Mouse (Mus musculus) heart, adult 2 months (tissue): ENCODE measurements around the gene Setd6. TPM values are rescaled to one million over a fixed set of nuclear protein-coding genes. Genes with fewer than 3 reads are reported as not detected.

Experiments
- DNase-seq, 2 experiments: peaks; one replicate each; pipeline ENCODE4 v3.0.0; 2021
- H3K27ac ChIP-seq: fragments of 200-600 bp; 2 replicates; pipeline ENCODE4 v1.8.1; 2022
- H3K27me3 ChIP-seq: fragments of 200-500 bp; 2 replicates; pipeline ENCODE4 v1.6.1; 2012; ENCODE audit warnings: mild to moderate bottlenecking, low read length, inconsistent platforms, mixed read lengths; ENCODE audit not compliant: control insufficient read depth, insufficient read depth
- H3K36me3 ChIP-seq: fragments of 200-500 bp; 2 replicates; pipeline ENCODE4 v1.6.1; 2012; ENCODE audit warnings: low read length, inconsistent platforms; ENCODE audit not compliant: control insufficient read depth, insufficient read depth
- H3K4me1 ChIP-seq: fragments of 200-500 bp; 2 replicates; pipeline ENCODE4 v1.6.1; 2011; ENCODE audit warnings: low read length; ENCODE audit not compliant: control insufficient read depth, insufficient read depth
- H3K4me3 ChIP-seq: fragments of 200-600 bp; 2 replicates; pipeline ENCODE4 v1.8.1; 2022
- H3K79me2 ChIP-seq: fragments of 200-500 bp; replicated peaks from 2 replicates; pipeline ENCODE4 v1.6.1; 2012; ENCODE audit warnings: mild to moderate bottlenecking, inconsistent platforms, low read length, moderate library complexity, mixed read lengths; ENCODE audit not compliant: control insufficient read depth, insufficient read depth
- H3K9ac ChIP-seq: fragments of 200-500 bp; 2 replicates; pipeline ENCODE4 v1.6.1; 2012; ENCODE audit warnings: low read depth, mild to moderate bottlenecking, control low read depth, inconsistent platforms, low read length, mixed read lengths
- CTCF ChIP-seq: fragments of 200-600 bp; IDR thresholded peaks from 2 replicates; pipeline ENCODE4 v1.8.1; 2022; ENCODE audit warnings: antibody characterized with exemption, mild to moderate bottlenecking, moderate library complexity
- EP300 ChIP-seq: fragments of 200-500 bp; IDR thresholded peaks from 2 replicates; pipeline ENCODE4 v1.6.1; 2011; ENCODE audit warnings: low read depth, low read length, control low read depth; ENCODE audit not compliant: insufficient read depth
- POLR2A ChIP-seq: fragments of 200-500 bp; IDR thresholded peaks from 2 replicates; pipeline ENCODE4 v1.6.1; 2011; ENCODE audit warnings: mild to moderate bottlenecking, low read depth, low read length, control low read depth; ENCODE audit not compliant: insufficient read depth
- WGBS: fragments of 180-500 bp; shearing (Covaris S2); methylation state at CpG from one replicate; pipeline ENCODE4 v1.1.7; 2018; 5-methylcytosine and 5-hydroxymethylcytosine counted together
- intact Hi-C: fragments of 180-260 bp; cut with DNase I; formaldehyde crosslinking; loops from one replicate; pipeline ENCODE4 v1.15.1; 2025
- polyA plus RNA-seq: library from polyadenylated mRNA; depleted of rRNA; stranded (reverse); fragments of >200 nt; gene quantifications from 2 replicates; pipeline ENCODE4 v1.2.3, GENCODE M21; 2012
- total RNA-seq, 2 experiments: library from RNA; stranded (reverse); gene quantifications; 2 replicates each; pipeline ENCODE4 v1.2.3; 2021

Gene Setd6
- total and polyA plus RNA-seq, 3 experiments: 8.0 to 15.3 (median 14.3) TPM

DNA sequence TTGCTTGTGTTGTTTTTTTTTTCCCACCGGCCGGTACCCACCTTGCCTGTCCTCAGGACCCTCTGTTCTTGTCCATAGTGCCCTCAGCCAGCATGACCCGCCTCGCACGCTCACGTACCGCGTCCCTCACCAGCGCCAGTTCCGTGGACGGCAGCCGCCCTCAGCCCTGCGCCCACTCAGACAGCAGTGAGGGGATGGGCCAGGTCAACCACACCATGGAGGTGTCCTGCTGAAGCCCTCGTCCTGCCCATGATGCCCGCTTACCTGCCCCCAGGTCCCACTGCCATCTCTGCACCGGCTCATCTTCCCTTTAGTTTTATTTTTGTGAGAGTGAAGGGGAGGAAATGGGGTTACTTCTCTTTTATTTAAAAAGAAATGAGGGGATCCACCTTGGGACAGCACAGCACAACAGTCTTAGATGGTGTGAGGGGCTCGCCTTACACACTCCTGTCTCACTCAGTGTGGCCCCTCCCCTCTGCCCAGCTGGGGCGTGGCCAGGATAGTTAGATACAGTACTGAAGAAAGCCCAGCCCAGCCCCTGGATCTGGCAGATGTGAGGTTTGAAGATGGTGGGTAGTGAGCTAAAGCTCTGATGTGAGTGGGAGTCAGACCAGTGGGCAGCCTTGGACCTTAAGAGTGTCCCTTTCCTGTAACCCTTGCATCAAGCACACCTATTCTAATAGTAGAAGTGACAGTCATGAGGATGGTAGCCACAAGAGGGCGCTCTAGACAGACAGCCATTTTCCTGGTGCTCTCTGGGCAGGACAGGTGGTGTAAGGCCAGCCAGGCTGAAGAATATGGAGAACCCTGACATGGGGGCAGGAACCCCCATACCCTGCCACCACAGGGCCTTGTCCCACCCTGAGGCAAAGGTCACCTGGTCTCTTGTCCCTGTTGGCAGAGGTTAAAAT lies 2.3 kb upstream of the Setd6 start:
- intact Hi-C loops: loop anchor here (1.0 to 5.0 kb wide), 2 partner anchors 119 to 204 kb away; no protein-coding TSS in a partner anchor
- Histone ChIP-seq H3K4me1 (peaks cover 2% of the 10 kb centered on the region; the same call in 1 of the 2 replicates), H3K9ac (no peak overlapping the region), H3K27ac (no peak overlapping the region), H3K4me3 (no peak overlapping the region), H3K27me3 (no peaks in the 10 kb centered on the region), H3K36me3 (no peaks in the 10 kb centered on the region), H3K79me2 (no peaks in the 10 kb centered on the region)
- TF ChIP-seq POLR2A: no peak
- 0 out of 2 replicates have a peak, but pooled peaks have one; percentile 31 for TF ChIP-seq EP300
- TF ChIP-seq CTCF: peak; percentile 89
- WGBS: 76% methylated on average over 19 of the region's 19 CpGs
- DNase-seq: peak; percentile 60 to 73

DNA sequence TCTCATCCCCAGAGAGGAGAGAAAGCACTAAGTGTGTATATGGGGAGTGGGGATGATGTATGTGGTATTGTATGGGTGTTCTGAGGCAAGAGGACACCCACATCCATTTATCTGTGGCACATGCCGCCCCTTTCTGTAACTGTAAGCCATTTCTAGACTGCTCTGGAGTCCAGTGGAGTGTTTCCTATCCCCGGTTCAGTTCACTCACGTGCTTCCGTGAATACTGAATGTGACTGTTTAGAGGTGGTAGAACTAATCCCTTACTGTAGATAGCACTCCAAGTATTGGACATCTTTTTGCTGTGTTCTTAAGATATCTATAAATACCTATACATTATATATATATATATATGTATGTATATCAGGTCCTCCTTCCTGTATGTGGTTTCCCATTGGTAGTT lies 1.3 kb upstream of the Setd6 start:
- H3K4me1 ChIP-seq: peaks cover 2% of the 10 kb centered on the region; the same call in 1 of the 2 replicates
- no peaks in the 10 kb centered on the region for H3K27me3 ChIP-seq
- no peak overlapping the region for H3K27ac ChIP-seq
- no peaks in the 10 kb centered on the region for H3K79me2 ChIP-seq
- no peak for TF ChIP-seq CTCF
- no peak for TF ChIP-seq POLR2A
- TF ChIP-seq EP300: no peak
- no peak overlapping the region for H3K4me3 ChIP-seq
- DNase-seq: no peak
- no peaks in the 10 kb centered on the region for H3K36me3 ChIP-seq
- WGBS: 94% methylated on average over 4 of the region's 4 CpGs
- no peak overlapping the region for H3K9ac ChIP-seq
- intact Hi-C loops: loop anchor here (5.0 kb wide), 1 partner anchor 203 kb away; no protein-coding TSS in a partner anchor

DNA sequence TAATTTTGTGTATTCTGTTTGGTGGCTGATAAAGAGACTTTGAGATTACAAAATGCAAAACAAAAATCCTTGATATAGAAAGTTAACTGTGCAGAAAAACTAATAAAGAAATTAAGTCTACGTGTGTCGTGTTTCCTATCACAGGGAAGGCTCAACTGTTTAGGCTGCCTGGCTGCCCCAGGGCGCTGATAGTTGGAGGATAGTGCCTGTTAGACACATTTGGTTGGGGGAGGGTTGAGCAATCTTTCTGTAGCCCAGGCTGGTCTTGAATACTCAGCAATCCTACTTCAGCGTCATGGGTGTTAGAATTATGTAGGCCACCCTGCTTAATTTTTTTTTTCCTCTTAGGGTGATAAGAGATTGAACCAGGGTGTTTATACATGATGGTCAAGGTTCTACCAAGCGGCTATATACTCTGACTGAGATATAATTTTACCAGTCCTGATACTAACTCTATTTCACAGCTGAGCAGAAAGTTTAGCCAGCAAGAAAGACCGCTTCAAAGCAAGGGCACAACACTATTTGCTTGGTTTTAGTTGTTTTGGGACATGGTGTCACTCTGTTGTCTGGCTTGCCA lies 756 bp upstream of the Setd6 start:
- no peaks in the 10 kb centered on the region for H3K79me2 ChIP-seq
- WGBS: 75% methylated on average over 6 of the region's 6 CpGs
- H3K4me1 ChIP-seq: peaks cover 2% of the 10 kb centered on the region; the same call in 1 of the 2 replicates
- H3K36me3 ChIP-seq: no peaks in the 10 kb centered on the region
- DNase-seq: no peak
- no peak overlapping the region; the same call in 1 of the 2 replicates for H3K9ac ChIP-seq
- H3K27me3 ChIP-seq: no peaks in the 10 kb centered on the region
- peak overlapping the region; percentile 75 for H3K27ac ChIP-seq
- peak overlapping the region; percentile 73 for H3K4me3 ChIP-seq
- TF ChIP-seq CTCF (no peak), EP300 (no peak), POLR2A (no peak)
- intact Hi-C loops: loop anchor here (5.0 kb wide), 1 partner anchor 202 kb away; no protein-coding TSS in a partner anchor

DNA sequence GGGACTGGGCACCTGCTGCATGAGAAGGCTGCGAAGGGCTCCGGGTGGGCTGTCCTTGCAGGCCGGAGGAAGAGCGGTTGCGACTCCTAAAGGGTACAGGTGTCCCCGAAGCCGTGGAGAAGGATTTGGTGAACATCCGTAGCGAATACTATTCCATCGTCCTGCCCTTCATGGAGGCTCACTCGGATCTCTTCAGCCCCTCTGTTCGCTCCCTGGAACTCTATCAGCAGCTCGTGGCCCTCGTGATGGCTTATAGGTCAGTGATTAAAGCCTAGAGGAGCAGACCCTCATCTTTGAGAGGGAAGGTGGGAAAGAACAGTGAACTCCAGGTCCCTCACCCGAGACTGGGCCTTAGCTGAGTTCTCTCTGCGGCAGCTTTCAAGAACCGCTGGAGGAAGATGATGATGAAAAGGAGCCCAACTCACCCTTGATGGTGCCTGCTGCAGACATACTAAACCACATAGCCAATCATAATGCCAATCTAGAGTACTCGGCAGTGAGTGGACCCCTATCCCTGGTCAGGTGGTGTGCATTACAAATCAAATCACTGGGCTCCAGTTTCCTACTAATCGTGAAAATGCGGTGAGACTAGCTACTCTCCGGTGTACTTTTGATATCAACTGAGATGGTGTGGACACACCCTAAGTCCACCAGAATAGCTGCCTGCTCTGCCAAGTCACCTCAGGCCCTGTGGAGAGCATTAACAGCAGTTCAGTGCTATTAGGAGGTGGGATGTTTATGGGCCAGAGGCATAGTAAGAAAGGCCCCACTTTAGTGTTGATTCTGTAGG lies 1.1 kb downstream of the Setd6 start:
- peak overlapping the region; percentile 73 for H3K4me3 ChIP-seq
- H3K27me3 ChIP-seq: no peaks in the 10 kb centered on the region
- no peaks in the 10 kb centered on the region for H3K36me3 ChIP-seq
- H3K27ac ChIP-seq: no peak overlapping the region; the same call in 1 of the 2 replicates
- no peaks in the 10 kb centered on the region for H3K79me2 ChIP-seq
- WGBS: 22% methylated on average over 21 of the region's 21 CpGs
- intact Hi-C loops: no loop called here
- DNase-seq: no peak
- peaks cover 2% of the 10 kb centered on the region; the same call in 1 of the 2 replicates for H3K4me1 ChIP-seq
- no peak overlapping the region; the same call in 1 of the 2 replicates for H3K9ac ChIP-seq
- TF ChIP-seq CTCF (no peak), EP300 (no peak)

DNA sequence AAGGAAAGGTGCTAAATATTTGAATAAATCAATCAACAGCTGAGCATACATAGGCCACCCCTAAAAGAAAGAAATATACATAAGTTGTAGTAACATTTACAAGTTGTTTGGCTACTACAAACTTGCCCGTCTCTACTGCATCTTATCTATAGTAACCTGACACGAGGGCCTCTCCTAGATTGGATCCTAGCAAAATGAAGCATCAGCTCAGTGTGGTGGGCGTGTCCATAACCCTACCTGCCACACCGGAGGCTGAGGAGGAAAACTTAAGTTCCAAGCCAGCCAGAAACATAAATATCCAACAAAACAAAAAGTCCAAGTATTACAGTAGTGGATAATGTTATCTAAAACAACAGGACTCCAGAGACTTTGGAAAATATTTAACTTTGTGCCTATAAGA lies 11.9 kb downstream of the Setd6 start:
- 59% methylated on average over 4 of the region's 4 CpGs for WGBS
- H3K36me3 ChIP-seq: peaks cover 2% of the 10 kb centered on the region; the same call in 1 of the 2 replicates
- intact Hi-C loops: no loop called here
- no peaks in the 10 kb centered on the region for H3K27me3 ChIP-seq
- no peak overlapping the region for H3K27ac ChIP-seq
- H3K4me3 ChIP-seq: no peak overlapping the region
- no peaks in the 10 kb centered on the region for H3K4me1 ChIP-seq
- TF ChIP-seq EP300 (no peak), POLR2A (no peak), CTCF (no peak)
- no peak for DNase-seq
- H3K9ac ChIP-seq: no peak overlapping the region
- H3K79me2 ChIP-seq: no peaks in the 10 kb centered on the region
